Mouse (Mus musculus): ENCODE measurements around the gene Pde12.
"Not testable (repeated sequence)": the region's sequence is repeated elsewhere in the genome, so short reads cannot be mapped to it uniquely, and the experiment has no call there.

The Pde12 gene

GRCm38 (mm10) chr14:26669292-26670073 lies at the start of gene Pde12:
TSS of gene Pde12 (minus strand) at chr14:26669883.
- DNase-seq (ENCODE audit: low read depth) = peak; percentile 96

GRCm38 (mm10) chr14:26705246-26705645 lies 35.6 kb upstream of the Pde12 start:
- peak; percentile 39 for DNase-seq (ENCODE audit: low read depth)

- DNase-seq (ENCODE audit: low read depth) = peak; percentile 79
Observed at GRCm38 (mm10) chr14:26697912-26698311, 28.2 kb upstream of the Pde12 start.

GRCm38 (mm10) chr14:26692974-26693373 lies 23.3 kb upstream of the Pde12 start, which contains the start of gene Dnah12:
TSS of gene Dnah12 (plus strand) at chr14:26693274.
- no peak for DNase-seq (ENCODE audit: low read depth)

GRCm38 (mm10) chr14:26691363-26691762 lies 21.7 kb upstream of the Pde12 start:
- no peak for DNase-seq (ENCODE audit: low read depth)

- no peak for DNase-seq (ENCODE audit: low read depth)
Observed at GRCm38 (mm10) chr14:26690727-26691126, 21.0 kb upstream of the Pde12 start.

- peak; percentile 67 for DNase-seq (ENCODE audit: low read depth)
Observed at GRCm38 (mm10) chr14:26675791-26676190, 6.1 kb upstream of the Pde12 start.

- DNase-seq (ENCODE audit: low read depth) = no peak
Observed at GRCm38 (mm10) chr14:26675371-26675770, 5.7 kb upstream of the Pde12 start.

GRCm38 (mm10) chr14:26674476-26675169 lies 4.9 kb upstream of the Pde12 start:
- DNase-seq (ENCODE audit: low read depth) = not testable (repeated sequence)

- peak; percentile 82 for DNase-seq (ENCODE audit: low read depth)
Observed at GRCm38 (mm10) chr14:26671870-26672615, 2.4 kb upstream of the Pde12 start.

- peak; percentile 81 for DNase-seq (ENCODE audit: low read depth)
Observed at GRCm38 (mm10) chr14:26670964-26671363, 1.3 kb upstream of the Pde12 start.

GRCm38 (mm10) chr14:26668371-26669291 lies 1.1 kb downstream of the Pde12 start:
- DNase-seq (ENCODE audit: low read depth) = peak; percentile 66

GRCm38 (mm10) chr14:26667991-26668370 lies 1.7 kb downstream of the Pde12 start:
- DNase-seq (ENCODE audit: low read depth) = no peak

- DNase-seq (ENCODE audit: low read depth) = no peak
Observed at GRCm38 (mm10) chr14:26663851-26664250, 5.8 kb downstream of the Pde12 start.

GRCm38 (mm10) chr14:26662488-26662887 lies 7.2 kb downstream of the Pde12 start:
- DNase-seq (ENCODE audit: low read depth) = no peak

GRCm38 (mm10) chr14:26662016-26662415 lies 7.7 kb downstream of the Pde12 start:
- DNase-seq (ENCODE audit: low read depth) = no peak

GRCm38 (mm10) chr14:26660233-26660632 lies 9.4 kb downstream of the Pde12 start:
- no peak for DNase-seq (ENCODE audit: low read depth)

GRCm38 (mm10) chr14:26658178-26658577 lies 11.5 kb downstream of the Pde12 start:
- no peak for DNase-seq (ENCODE audit: low read depth)

GRCm38 (mm10) chr14:26651901-26652300 lies 17.8 kb downstream of the Pde12 start:
- DNase-seq (ENCODE audit: low read depth) = peak; percentile 74

- DNase-seq (ENCODE audit: low read depth) = no peak
Observed at GRCm38 (mm10) chr14:26647811-26648210, 21.9 kb downstream of the Pde12 start.

- DNase-seq (ENCODE audit: low read depth) = no peak
Observed at GRCm38 (mm10) chr14:26645989-26646650, 23.6 kb downstream of the Pde12 start.

Data from 416B (cell line).